Mouse (Mus musculus) stomach, postnatal 0 days (tissue): Measurements from ENCODE around the gene Qtrt2.

Source experiments
- CTCF ChIP-seq: IDR thresholded peaks from 2 replicates; pipeline ENCODE4 v1.5.1; 2016; ENCODE audit warnings: antibody characterized with exemption, low read depth, mild to moderate bottlenecking, moderate library complexity
- EP300 ChIP-seq: optimal IDR thresholded peaks from 2 replicates; pipeline ENCODE3; 2016; ENCODE audit warnings: antibody characterized with exemption

DNA sequence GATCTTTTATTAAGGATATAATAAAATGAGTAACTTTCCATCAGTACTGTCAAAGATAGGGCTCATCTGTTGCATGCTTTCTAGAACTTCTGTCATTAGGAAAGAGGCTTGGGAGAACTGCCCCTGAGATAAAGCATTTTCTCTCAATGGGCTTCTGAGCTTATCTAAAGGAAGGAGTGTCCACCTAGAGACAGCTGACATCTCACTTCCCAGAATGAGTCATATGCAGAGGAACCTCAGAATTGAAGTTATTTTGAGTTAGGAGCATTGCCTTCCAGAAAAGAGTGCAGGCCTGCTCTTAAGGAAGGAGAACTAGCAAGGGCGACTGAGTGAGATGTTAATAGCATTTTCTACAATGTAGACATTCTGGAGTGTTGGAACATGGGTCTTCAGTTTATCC, 85.4 kb downstream of the Qtrt2 start:
- TF ChIP-seq CTCF (no peak), EP300 (no peak)
